Mouse (Mus musculus): ENCODE results near the gene Mcu.

DNA sequence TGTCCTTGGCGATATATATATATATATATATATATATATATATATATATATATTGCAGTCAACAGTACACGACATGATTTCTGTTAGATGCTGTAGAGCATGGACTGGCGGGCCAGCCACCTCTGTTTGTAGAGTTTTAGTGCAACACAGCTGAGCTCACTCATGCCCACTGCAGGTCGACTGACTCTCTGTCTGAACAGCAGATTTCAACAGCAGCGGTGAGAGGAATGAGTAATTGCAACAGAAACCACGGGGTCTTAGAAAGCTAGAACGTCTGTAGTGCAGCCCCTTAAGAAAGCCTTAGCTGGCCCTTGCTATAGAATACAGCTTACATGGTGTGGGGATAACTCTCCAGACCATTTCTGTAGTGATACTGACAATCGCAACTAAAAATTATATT is 121.6 kb downstream of the Mcu start:
- TF ChIP-seq POLR2A (IDR thresholded peaks at IDR 0.05; ENCODE audit: borderline replicate concordance, control insufficient read depth, low read depth, low read length): no peak
- no peak for TF ChIP-seq CTCF (IDR thresholded peaks at IDR 0.05; ENCODE audit: control insufficient read depth, insufficient read depth, low read length)
